Mouse (Mus musculus) 3134 (cell line): ENCODE data around the gene Rpsa.
"Not testable (repeated sequence)": the region's sequence is repeated elsewhere in the genome, so short reads cannot be mapped to it uniquely, and the experiment has no call there.

ENCODE experiments used
- DNase-seq: peaks from one replicate; pipeline ENCODE4 v3.0.0-alpha.2; 2011; ENCODE audit warnings: low spot score; ENCODE audit not compliant: insufficient read length; ENCODE audit errors: extremely low read depth

Rpsa gene

GRCm38 (mm10) chr9:120127538-120128251 is at the start of gene Rpsa:
Gene Rpsa (plus strand): TSS chr9:120127689.
- peak; percentile 99 for DNase-seq

GRCm38 (mm10) chr9:120078241-120078640 is 49.2 kb upstream of the Rpsa start:
- DNase-seq: no peak

GRCm38 (mm10) chr9:120079901-120080300 is 47.6 kb upstream of the Rpsa start:
- no peak for DNase-seq

GRCm38 (mm10) chr9:120080546-120081108 is 46.9 kb upstream of the Rpsa start:
- no peak for DNase-seq

- no peak for DNase-seq
Observed at GRCm38 (mm10) chr9:120081247-120081646, 46.2 kb upstream of the Rpsa start.

- DNase-seq: no peak
Observed at GRCm38 (mm10) chr9:120081967-120082366, 45.5 kb upstream of the Rpsa start.

GRCm38 (mm10) chr9:120082691-120083090 is 44.8 kb upstream of the Rpsa start:
- DNase-seq: no peak

GRCm38 (mm10) chr9:120083158-120083894 is 44.2 kb upstream of the Rpsa start:
- no peak for DNase-seq

- DNase-seq: no peak
Observed at GRCm38 (mm10) chr9:120084406-120084805, 43.1 kb upstream of the Rpsa start.

- DNase-seq: no peak
Observed at GRCm38 (mm10) chr9:120089125-120089524, 38.4 kb upstream of the Rpsa start.

- no peak for DNase-seq
Observed at GRCm38 (mm10) chr9:120091086-120091485, 36.4 kb upstream of the Rpsa start.

GRCm38 (mm10) chr9:120091696-120092238 is 35.7 kb upstream of the Rpsa start, which contains the start of gene Ccr8:
Gene Ccr8 (plus strand): TSS chr9:120092114.
- no peak for DNase-seq

GRCm38 (mm10) chr9:120093701-120094100 is 33.8 kb upstream of the Rpsa start:
- DNase-seq: no peak

GRCm38 (mm10) chr9:120095886-120096285 is 31.6 kb upstream of the Rpsa start:
- no peak for DNase-seq

- DNase-seq: no peak
Observed at GRCm38 (mm10) chr9:120098682-120099081, 28.8 kb upstream of the Rpsa start.

- DNase-seq: no peak
Observed at GRCm38 (mm10) chr9:120099304-120099703, 28.2 kb upstream of the Rpsa start.

GRCm38 (mm10) chr9:120101165-120101564 is 26.3 kb upstream of the Rpsa start:
- no peak for DNase-seq

- DNase-seq: not testable (repeated sequence)
Observed at GRCm38 (mm10) chr9:120108953-120109352, 18.5 kb upstream of the Rpsa start.

GRCm38 (mm10) chr9:120110211-120111018 is 17.1 kb upstream of the Rpsa start, which contains the start of gene Slc25a38:
Gene Slc25a38 (plus strand): TSS chr9:120110374.
- DNase-seq: peak; percentile 91

- DNase-seq: no peak
Observed at GRCm38 (mm10) chr9:120111156-120111945, 16.1 kb upstream of the Rpsa start.
